Mouse (Mus musculus): ENCODE measurements around the gene Mycl. TPM values are rescaled to one million over a fixed set of nuclear protein-coding genes. Genes with fewer than 3 reads are reported as not detected.

Mycl gene
- total and polyA plus RNA-seq, 2 experiments from 2014 or later = 65.9 to 106 TPM

DNA sequence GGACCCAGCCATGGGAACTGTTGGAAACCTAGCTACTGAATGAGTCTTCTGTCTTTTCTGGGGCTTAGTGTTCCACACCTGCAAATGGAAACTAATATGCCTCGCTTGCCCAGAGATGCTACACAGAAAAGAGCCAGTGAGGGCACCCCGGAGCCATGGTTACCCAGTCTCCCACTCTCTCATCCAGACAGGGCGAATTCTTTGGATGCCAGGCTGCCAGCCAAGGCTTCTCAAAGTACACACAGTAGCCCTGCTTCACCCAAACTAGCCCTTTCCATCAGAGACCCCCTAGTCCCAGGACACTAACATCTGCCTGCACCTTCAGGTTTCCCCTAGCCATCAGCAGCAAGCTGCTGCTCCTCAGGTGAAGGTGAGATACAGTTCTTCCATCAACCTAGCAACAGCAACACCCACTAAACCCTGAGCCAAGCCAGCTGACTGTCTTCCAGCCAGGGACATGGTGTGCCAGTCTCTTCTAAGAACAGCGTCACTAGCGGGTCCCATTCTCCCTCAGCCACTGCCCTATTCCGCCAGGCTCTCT, 36.9 kb upstream of the Mycl start:
- WGBS = 39% methylated on average over 6 of the region's 6 CpGs
- Histone ChIP-seq H3K4me3 (ENCODE audit: low read depth, low read length) (0 out of 2 replicates have a peak overlapping the region, but pooled peaks have one; percentile 54), H3K9ac (no peak overlapping the region), H3K27ac (ENCODE audit: low read depth, low read length) (peak overlapping the region; percentile 15; the same call in 1 of the 2 replicates), H3K4me1 (ENCODE audit: insufficient read depth) (peaks cover 20% of the 10 kb centered on the region), H3K27me3 (ENCODE audit: insufficient read depth, low read length) (no peaks in the 10 kb centered on the region; the same call in 1 of the 2 replicates), H3K9me3 (ENCODE audit: low read length) (no peaks in the 10 kb centered on the region), H3K4me2 (ENCODE audit: low read depth) (peak overlapping the region; percentile 100), H3K36me3 (ENCODE audit: insufficient read depth) (no peaks in the 10 kb centered on the region)
- TF ChIP-seq CTCF (IDR thresholded peaks at IDR 0.05; ENCODE audit: low read depth) = no peak
- ATAC-seq (0 out of 2 replicates have a peak, but pooled peaks have one; percentile 12), DNase-seq (peak; percentile 59)

DNA sequence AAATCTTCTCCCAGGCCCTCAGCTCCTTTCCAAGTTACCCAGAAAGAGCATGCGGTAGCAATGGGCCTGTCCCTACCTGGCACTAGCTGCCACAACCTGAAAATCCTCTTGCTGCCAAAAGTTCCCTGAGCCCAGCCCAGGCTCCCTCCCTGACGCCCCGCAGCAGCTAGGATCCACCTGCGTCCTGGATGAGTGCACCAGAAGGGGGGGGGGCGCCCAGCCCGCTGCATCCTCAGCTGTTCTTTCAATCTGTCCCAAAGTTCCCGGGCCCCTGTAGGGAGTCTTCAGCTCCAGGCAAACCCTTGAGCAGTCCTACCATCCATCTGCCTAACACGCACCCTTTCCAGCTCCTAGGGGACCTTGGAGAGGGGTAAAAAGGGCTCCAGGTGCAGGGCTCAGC, 35.6 kb upstream of the Mycl start:
- Histone ChIP-seq H3K9ac (peak overlapping the region; percentile 60; the same call in 1 of the 2 replicates), H3K36me3 (ENCODE audit: insufficient read depth) (no peaks in the 10 kb centered on the region), H3K27ac (ENCODE audit: low read depth, low read length) (peak overlapping the region; percentile 15; the same call in 1 of the 2 replicates), H3K4me1 (ENCODE audit: insufficient read depth) (peaks cover 18% of the 10 kb centered on the region), H3K4me2 (ENCODE audit: low read depth) (peak overlapping the region; percentile 100), H3K9me3 (ENCODE audit: low read length) (no peaks in the 10 kb centered on the region), H3K27me3 (ENCODE audit: insufficient read depth, low read length) (no peaks in the 10 kb centered on the region; the same call in 1 of the 2 replicates), H3K4me3 (ENCODE audit: low read depth, low read length) (peak overlapping the region; percentile 54)
- ATAC-seq = no peak
- TF ChIP-seq CTCF (IDR thresholded peaks at IDR 0.05; ENCODE audit: low read depth) = no peak
- DNase-seq = no peak
- WGBS = 11% methylated on average over 8 of the region's 8 CpGs

DNA sequence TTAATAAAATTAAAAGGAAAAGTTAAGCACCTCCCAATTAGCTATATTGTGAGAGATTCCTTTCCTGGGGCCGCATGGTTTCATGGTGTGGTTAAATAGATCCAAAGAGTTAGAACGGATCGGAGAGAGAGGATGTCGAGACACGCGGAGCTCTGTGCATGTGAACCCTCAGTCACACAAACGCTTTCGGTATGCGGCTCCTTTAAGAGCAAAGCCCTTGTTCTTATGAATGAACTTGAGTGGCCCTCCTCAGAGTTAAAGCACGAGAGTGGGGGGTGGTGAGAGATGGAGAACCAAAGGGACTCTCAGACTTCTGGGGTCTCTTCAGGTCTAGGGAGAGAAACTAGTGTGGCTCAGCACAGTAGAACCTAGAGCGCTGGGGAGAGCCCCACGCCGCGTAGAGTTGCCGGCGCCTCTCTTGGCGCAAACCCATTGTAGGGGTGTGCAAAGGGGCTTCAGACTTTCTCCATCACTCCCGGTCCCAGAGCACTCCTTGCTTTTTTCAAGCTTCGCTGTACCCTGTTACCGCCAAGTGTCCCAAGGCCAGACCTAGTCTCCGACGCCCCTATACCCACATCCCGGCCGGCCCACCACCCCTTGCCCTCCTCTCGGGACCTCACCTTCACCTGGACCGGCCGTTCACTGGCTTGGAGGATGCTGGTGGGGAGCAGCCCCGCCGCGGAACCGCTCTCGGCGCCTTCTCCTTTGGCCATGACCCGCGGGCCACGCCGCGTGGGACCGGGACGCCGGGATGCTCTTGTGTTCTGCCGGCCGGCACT, 34.9 kb upstream of the Mycl start:
- Histone ChIP-seq H3K4me3 (ENCODE audit: low read depth, low read length) (peak overlapping the region; percentile 54), H3K4me2 (ENCODE audit: low read depth) (peak overlapping the region; percentile 100), H3K36me3 (ENCODE audit: insufficient read depth) (no peaks in the 10 kb centered on the region), H3K4me1 (ENCODE audit: insufficient read depth) (peaks cover 11% of the 10 kb centered on the region), H3K27ac (ENCODE audit: low read depth, low read length) (peak overlapping the region; percentile 62), H3K9me3 (ENCODE audit: low read length) (no peaks in the 10 kb centered on the region), H3K27me3 (ENCODE audit: insufficient read depth, low read length) (no peaks in the 10 kb centered on the region; the same call in 1 of the 2 replicates), H3K9ac (peak overlapping the region; percentile 60)
- TF ChIP-seq CTCF (IDR thresholded peaks at IDR 0.05; ENCODE audit: low read depth) = no peak
- 1% methylated on average over 43 of the region's 43 CpGs for WGBS
- DNase-seq (peak; percentile 73), ATAC-seq (peak; percentile 71)

DNA sequence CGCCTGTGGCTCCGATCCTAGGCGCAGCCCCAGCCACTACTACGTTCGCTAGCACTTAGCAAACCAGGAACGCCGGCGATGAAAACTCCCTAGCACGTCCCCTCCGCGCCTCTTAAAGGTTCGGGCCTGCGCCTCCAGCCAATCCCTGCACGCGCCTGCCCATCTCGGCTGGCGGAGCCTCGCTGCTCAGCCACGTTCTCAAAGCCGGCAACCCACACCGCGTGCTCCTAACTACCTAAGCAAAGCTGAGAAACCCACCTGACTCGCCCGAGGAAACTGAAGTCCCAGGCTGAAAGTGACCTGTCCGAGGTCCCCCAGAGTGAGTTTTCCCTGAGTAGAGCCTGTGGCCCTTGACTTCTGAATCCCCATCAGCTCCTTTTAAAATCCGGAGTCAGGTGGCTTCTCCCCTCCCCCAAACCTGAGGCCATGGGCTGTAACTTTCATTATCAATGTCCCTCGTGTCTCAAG, 34.3 kb upstream of the Mycl start, which contains the start of gene Mfsd2a:
Gene Mfsd2a, minus strand, starts transcription at position 89 of the 468 bp plus-strand sequence.
- H3K36me3 ChIP-seq (ENCODE audit: insufficient read depth) = no peaks in the 10 kb centered on the region
- TF ChIP-seq CTCF (IDR thresholded peaks at IDR 0.05; ENCODE audit: low read depth) = no peak
- H3K27ac ChIP-seq (ENCODE audit: low read depth, low read length) = peak within 1 kb of the TSS; percentile 62
- under 1% methylated on average over 27 of the region's 27 CpGs for WGBS
- peak within 1 kb of the TSS; percentile 100 for H3K4me2 ChIP-seq (ENCODE audit: low read depth)
- H3K27me3 ChIP-seq (ENCODE audit: insufficient read depth, low read length) = no peaks in the 10 kb centered on the region; the same call in 1 of the 2 replicates
- H3K4me1 ChIP-seq (ENCODE audit: insufficient read depth) = peaks cover 5% of the 10 kb centered on the region; the same call in 1 of the 2 replicates
- DNase-seq = peak; percentile 80
- H3K9me3 ChIP-seq (ENCODE audit: low read length) = no peaks in the 10 kb centered on the region
- H3K9ac ChIP-seq = peak within 1 kb of the TSS; percentile 60
- peak; percentile 84 for ATAC-seq
- peak within 1 kb of the TSS; percentile 54 for H3K4me3 ChIP-seq (ENCODE audit: low read depth, low read length)

DNA sequence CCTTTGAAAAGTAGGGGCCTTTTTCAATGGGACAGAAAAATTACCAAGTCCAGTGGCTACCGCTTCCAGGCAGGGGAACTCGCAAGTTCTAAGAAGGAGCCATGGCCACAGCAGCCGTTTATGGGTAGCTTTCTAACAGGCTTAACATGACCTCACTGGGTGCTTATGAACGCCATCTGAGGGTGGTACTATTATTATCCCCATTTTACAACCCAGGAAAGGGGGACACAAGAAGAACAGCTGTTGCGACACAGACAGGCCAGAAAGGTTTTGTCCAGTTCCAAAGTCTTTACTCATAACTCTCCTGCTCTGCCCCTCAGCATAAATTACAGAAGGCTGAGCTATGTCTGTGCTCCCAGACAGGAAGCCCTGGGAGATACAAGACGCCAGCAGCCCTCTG, 33.9 kb upstream of the Mycl start:
- Histone ChIP-seq H3K9me3 (ENCODE audit: low read length) (no peaks in the 10 kb centered on the region), H3K9ac (no peak overlapping the region), H3K36me3 (ENCODE audit: insufficient read depth) (no peaks in the 10 kb centered on the region), H3K27me3 (ENCODE audit: insufficient read depth, low read length) (no peaks in the 10 kb centered on the region; the same call in 1 of the 2 replicates), H3K4me1 (ENCODE audit: insufficient read depth) (peaks cover 5% of the 10 kb centered on the region; the same call in 1 of the 2 replicates), H3K4me3 (ENCODE audit: low read depth, low read length) (peak overlapping the region; percentile 54), H3K27ac (ENCODE audit: low read depth, low read length) (no peak overlapping the region), H3K4me2 (ENCODE audit: low read depth) (peak overlapping the region; percentile 100)
- TF ChIP-seq CTCF (IDR thresholded peaks at IDR 0.05; ENCODE audit: low read depth) = no peak
- no peak for ATAC-seq
- DNase-seq = no peak
- 21% methylated on average over 6 of the region's 6 CpGs for WGBS

DNA sequence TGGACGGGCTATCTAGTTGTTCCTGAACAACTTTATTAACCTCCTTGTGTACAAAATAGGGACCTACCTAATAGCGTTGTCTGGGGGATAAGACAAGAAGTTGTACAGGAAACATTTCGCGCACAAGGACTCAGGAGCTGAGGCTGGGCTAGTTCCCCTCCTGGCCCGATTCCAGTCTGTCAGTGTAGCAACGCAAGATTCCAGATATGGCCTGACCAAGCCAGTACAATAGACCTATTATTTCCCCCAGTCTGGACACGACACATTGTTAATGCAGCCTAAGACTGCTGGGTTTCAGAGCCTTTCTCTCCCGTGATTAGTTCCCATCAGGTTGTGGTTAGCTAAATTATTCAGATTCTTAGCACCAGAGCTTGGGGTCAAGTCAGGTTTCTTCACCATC, 32.7 kb upstream of the Mycl start:
- Histone ChIP-seq H3K9ac (no peak overlapping the region), H3K27ac (ENCODE audit: low read depth, low read length) (no peak overlapping the region), H3K4me2 (ENCODE audit: low read depth) (no peak overlapping the region), H3K9me3 (ENCODE audit: low read length) (no peaks in the 10 kb centered on the region), H3K27me3 (ENCODE audit: insufficient read depth, low read length) (no peaks in the 10 kb centered on the region; the same call in 1 of the 2 replicates), H3K4me3 (ENCODE audit: low read depth, low read length) (no peak overlapping the region), H3K36me3 (ENCODE audit: insufficient read depth) (no peaks in the 10 kb centered on the region), H3K4me1 (ENCODE audit: insufficient read depth) (peaks cover 5% of the 10 kb centered on the region; the same call in 1 of the 2 replicates)
- DNase-seq (no peak), ATAC-seq (no peak)
- 19% methylated on average over 8 of the region's 8 CpGs for WGBS
- TF ChIP-seq CTCF (IDR thresholded peaks at IDR 0.05; ENCODE audit: low read depth) = no peak
